Mouse (Mus musculus) heart, embryonic 10.5 days (tissue): ENCODE measurements around the gene U90926. TPM values are rescaled to one million over a fixed set of nuclear protein-coding genes. Genes with fewer than 3 reads are reported as not detected.

Experiments
- DNase-seq: peaks from one replicate; pipeline ENCODE4 v3.0.0-alpha.2; 2017; ENCODE audit warnings: low spot score
- H3K27ac ChIP-seq: fragments of 300-500 bp; sonication (generic); 2 replicates; pipeline ENCODE4 v1.5.1; 2016; ENCODE audit warnings: mild to moderate bottlenecking
- H3K27me3 ChIP-seq: fragments of 300-500 bp; sonication (generic); 2 replicates; pipeline ENCODE4 v1.6.1; 2016; ENCODE audit warnings: mild to moderate bottlenecking; ENCODE audit not compliant: poor library complexity, insufficient read depth, severe bottlenecking
- H3K36me3 ChIP-seq: fragments of 300-500 bp; sonication (generic); 2 replicates; pipeline ENCODE4 v1.6.1; 2016; ENCODE audit warnings: mild to moderate bottlenecking, moderate library complexity
- H3K4me1 ChIP-seq: fragments of 300-500 bp; sonication (generic); 2 replicates; pipeline ENCODE4 v1.6.1; 2016; ENCODE audit warnings: mild to moderate bottlenecking
- H3K4me3 ChIP-seq: fragments of 300-500 bp; sonication (generic); 2 replicates; pipeline ENCODE4 v1.5.1; 2016; ENCODE audit warnings: mild to moderate bottlenecking, moderate library complexity
- H3K9me3 ChIP-seq: fragments of 300-500 bp; sonication (generic); 2 replicates; pipeline ENCODE4 v1.6.1; 2016; ENCODE audit warnings: mild to moderate bottlenecking, moderate library complexity
- WGBS: fragments of 180-500 bp; shearing (Covaris S2); methylation state at CpG from one replicate; pipeline ENCODE4 v1.1.7; 2016; 5-methylcytosine and 5-hydroxymethylcytosine counted together
- polyA plus RNA-seq: library from polyadenylated mRNA; unstranded; fragments of >200 nt; fragmentation: Nextera tagmentation; extraction: Ambion mirVana; gene quantifications from 2 replicates; pipeline ENCODE4 v1.2.1, GENCODE M21; 2016

U90926 gene
- polyA plus RNA-seq = not detected in 2 replicates

DNA sequence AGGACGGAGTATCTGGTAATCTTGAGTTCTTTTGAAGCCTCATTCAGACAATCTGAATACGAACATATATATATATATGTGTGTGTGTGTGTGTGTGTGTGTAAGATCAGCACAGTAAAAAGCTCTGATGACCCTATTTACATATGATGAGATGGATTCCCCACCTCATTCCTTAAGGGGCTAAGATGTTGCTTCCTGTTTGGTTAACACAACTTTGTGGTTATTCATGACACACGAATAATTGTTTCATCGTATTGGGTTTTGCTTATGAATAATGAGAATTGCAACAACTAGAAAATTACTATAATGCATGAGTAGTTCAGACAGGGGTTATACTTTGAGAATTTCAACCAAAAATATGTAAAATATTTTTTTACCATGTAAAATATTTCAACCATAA, at the start of gene U90926:
U90926 (minus strand) TSS at position 101 of the 400 bp plus-strand sequence.
- Histone ChIP-seq H3K4me1 (peaks cover 11% of the 10 kb centered on the region; the same call in 1 of the 2 replicates), H3K36me3 (no peaks in the 10 kb centered on the region), H3K27ac (no peak within 1 kb of the TSS), H3K4me3 (no peak within 1 kb of the TSS), H3K9me3 (no peaks in the 10 kb centered on the region), H3K27me3 (no peaks in the 10 kb centered on the region)
- WGBS = 87% methylated on average over 4 of the region's 4 CpGs
- no peak for DNase-seq

DNA sequence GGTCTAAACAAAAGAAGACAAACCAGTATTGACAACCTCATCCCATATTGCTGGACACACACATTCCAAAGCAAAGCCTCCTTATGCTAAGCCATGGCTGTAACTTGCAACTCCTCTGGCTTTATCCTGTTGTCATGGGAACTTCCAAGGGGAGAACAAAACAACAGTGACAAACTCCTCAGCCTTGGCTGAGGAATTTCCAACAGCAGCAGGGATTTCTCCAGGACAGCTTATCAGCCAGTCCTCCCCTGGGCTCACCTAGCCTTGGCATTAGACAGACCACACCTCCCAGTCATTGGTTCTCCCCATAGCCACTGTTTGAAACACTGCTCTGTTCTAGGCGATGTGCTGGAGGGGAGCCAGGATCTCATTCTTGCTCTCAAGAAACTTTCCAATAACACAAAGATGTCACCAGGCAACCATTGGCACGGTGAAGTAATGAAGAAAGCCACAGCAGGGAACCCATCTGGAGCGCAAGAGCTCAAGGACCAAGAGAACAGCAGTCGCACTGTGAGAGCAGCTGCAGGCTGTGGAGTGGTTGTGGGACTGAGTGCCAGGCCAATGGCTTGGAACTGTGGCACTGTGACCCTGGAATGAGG, 48.7 kb upstream of the U90926 start:
- Histone ChIP-seq H3K27me3 (no peaks in the 10 kb centered on the region), H3K27ac (peak overlapping the region; percentile 26; the same call in 1 of the 2 replicates), H3K4me1 (peaks cover 17% of the 10 kb centered on the region), H3K9me3 (no peaks in the 10 kb centered on the region), H3K36me3 (no peaks in the 10 kb centered on the region), H3K4me3 (no peak overlapping the region)
- DNase-seq = peak; percentile 87
- 28% methylated on average over 4 of the region's 4 CpGs for WGBS

DNA sequence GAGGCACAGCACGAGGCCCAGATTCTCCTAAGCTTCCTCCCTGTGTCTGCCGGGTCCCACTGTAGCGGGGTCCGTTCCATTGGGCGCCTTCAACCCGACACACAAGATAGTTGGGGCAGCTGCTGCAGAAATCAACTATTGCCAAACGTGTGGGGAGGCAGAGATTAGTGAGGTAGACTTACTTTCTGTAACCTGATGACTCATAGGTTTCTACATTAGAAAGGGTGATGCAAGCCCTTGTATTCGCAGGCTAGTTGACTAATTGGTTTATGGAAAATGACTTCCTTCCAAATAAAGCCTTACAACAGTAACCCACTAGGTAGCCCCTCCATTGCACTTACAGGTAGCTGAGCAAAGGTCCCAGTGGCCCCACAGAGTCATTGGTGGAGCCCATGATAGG, 47.4 kb upstream of the U90926 start:
- Histone ChIP-seq H3K27me3 (no peaks in the 10 kb centered on the region), H3K36me3 (no peaks in the 10 kb centered on the region), H3K4me1 (peaks cover 23% of the 10 kb centered on the region), H3K27ac (no peak overlapping the region), H3K9me3 (no peaks in the 10 kb centered on the region), H3K4me3 (no peak overlapping the region)
- 84% methylated on average over 8 of the region's 8 CpGs for WGBS
- DNase-seq = no peak

DNA sequence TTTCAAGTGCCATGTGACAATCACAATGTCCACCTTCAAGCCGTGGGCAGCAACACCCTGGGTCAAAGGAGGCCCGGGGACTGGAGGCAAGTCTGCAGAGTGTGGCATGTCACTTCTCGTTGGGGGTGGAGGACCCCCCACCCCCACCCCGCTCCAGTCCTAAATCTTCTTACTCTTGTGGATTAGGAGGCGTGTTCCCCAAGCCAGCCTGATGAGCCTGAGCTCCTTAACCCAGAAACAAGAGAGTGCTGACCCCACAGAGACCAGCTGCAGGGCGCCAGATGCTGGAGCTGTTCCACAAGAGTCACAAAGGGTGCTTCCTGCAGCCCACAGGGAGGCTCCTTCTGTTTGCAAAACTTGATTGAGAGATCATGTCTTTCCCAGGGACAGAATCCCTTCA, 41.0 kb upstream of the U90926 start, which contains the start of gene Ppef2:
Ppef2 (minus strand) TSS at position 61 of the 400 bp plus-strand sequence.
- H3K36me3 ChIP-seq = no peaks in the 10 kb centered on the region
- H3K4me3 ChIP-seq = no peak within 1 kb of the TSS
- WGBS = 25% methylated on average over 6 of the region's 6 CpGs
- H3K4me1 ChIP-seq = peaks cover 22% of the 10 kb centered on the region
- H3K27ac ChIP-seq = no peak within 1 kb of the TSS
- DNase-seq = no peak
- no peaks in the 10 kb centered on the region for H3K27me3 ChIP-seq
- no peaks in the 10 kb centered on the region for H3K9me3 ChIP-seq

DNA sequence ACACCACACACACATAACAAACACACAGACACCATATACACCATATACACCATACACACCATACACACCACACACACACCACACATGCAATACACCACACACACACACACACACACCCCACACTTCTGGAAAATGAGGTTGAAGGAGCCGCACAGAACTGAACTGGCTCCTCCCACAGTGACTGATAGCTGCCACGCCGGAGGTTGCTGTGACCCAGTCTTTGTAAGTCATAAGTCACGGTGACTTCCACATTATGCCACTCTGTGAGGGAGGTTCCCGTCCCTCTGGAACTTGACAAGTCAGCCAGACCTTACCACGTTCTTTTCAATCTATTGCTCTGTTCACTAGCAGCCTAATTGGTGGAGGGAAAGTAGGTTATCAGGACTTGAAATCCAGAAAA, 39.3 kb upstream of the U90926 start:
- peaks cover 22% of the 10 kb centered on the region for H3K4me1 ChIP-seq
- H3K9me3 ChIP-seq = peaks cover 7% of the 10 kb centered on the region; the same call in 1 of the 2 replicates
- no peak overlapping the region for H3K4me3 ChIP-seq
- 69% methylated on average over 6 of the region's 6 CpGs for WGBS
- no peak for DNase-seq
- no peak overlapping the region for H3K27ac ChIP-seq
- H3K27me3 ChIP-seq = no peaks in the 10 kb centered on the region
- no peaks in the 10 kb centered on the region for H3K36me3 ChIP-seq

DNA sequence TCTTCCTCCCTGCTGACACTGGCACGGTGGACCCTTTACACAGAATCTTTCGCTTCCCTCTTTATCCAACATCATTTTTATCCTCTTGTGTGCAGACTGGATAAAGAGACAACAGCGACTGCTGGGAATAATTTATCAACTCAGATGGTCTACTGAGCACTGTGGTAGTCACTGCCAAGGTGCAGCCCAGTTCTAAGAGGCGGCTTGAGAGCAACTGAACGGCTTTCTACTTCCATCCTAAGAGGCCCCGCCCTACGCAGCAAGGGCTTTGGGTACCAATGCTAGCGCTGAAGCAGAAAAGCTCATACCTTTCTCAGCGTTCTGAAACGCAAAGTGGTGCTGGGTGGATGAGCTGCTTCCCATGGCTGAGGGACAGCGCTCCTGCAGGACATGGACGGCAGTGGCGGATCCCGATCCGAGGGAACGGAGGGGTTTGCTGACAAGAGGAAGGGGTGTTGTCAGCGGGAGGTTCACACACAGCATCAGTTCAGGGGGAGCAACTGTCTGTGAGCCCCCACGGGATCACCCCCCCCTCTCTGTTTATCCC, 37.7 kb upstream of the U90926 start:
- Histone ChIP-seq H3K27ac (no peak overlapping the region), H3K27me3 (no peaks in the 10 kb centered on the region), H3K4me1 (peaks cover 16% of the 10 kb centered on the region), H3K4me3 (no peak overlapping the region), H3K36me3 (no peaks in the 10 kb centered on the region), H3K9me3 (peaks cover 7% of the 10 kb centered on the region; the same call in 1 of the 2 replicates)
- DNase-seq = no peak
- WGBS = 15% methylated on average over 18 of the region's 18 CpGs

DNA sequence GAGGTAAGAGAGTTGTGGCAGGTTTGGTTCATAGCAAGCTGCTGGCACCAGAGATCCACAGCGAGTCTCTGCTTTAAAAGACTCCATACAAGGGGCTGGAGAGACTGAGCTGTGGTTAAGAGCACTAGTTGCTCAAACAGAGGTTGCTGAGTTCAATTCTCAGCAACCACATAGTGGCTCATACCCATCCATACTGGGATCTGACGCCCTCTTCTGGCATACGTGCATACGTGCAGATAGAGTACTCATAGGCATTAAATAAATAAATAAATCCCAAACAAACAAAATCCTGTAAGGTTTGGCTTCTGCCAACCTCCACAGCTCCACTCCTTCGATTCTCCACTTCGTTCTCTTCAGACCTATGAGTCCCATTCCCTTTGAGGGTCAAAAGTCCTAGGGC, 36.8 kb upstream of the U90926 start:
- no peak for DNase-seq
- Histone ChIP-seq H3K4me3 (no peak overlapping the region), H3K36me3 (no peaks in the 10 kb centered on the region), H3K9me3 (peaks cover 7% of the 10 kb centered on the region; the same call in 1 of the 2 replicates), H3K4me1 (peaks cover 9% of the 10 kb centered on the region), H3K27ac (no peak overlapping the region), H3K27me3 (no peaks in the 10 kb centered on the region)
- 83% methylated on average over 6 of the region's 6 CpGs for WGBS

DNA sequence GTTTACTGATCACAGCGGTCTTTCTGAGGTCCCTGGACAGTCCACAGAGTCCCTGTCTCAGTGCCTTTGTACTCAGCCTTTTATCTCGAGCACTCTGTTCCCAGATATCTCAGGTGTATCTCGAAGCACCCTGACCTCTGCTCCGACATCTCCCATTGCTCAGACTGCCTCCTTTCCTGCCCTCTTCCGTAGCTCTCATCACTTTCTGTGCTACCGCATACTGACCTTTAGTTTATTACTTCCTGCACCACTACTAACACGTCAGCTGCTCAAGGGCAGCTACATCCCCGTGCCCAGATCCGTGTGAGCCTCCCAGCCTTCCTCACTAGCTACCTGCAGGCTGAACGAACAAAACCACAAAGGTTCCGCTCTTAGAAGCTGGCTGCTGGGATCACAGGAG, 33.4 kb upstream of the U90926 start:
- Histone ChIP-seq H3K27ac (no peak overlapping the region), H3K27me3 (no peaks in the 10 kb centered on the region), H3K36me3 (no peaks in the 10 kb centered on the region), H3K9me3 (peaks cover 7% of the 10 kb centered on the region; the same call in 1 of the 2 replicates), H3K4me3 (no peak overlapping the region), H3K4me1 (0 out of 2 replicates have a peak, but pooled peaks cover 5% of the 10 kb centered on the region)
- no peak for DNase-seq
- 73% methylated on average over 11 of the region's 11 CpGs for WGBS

DNA sequence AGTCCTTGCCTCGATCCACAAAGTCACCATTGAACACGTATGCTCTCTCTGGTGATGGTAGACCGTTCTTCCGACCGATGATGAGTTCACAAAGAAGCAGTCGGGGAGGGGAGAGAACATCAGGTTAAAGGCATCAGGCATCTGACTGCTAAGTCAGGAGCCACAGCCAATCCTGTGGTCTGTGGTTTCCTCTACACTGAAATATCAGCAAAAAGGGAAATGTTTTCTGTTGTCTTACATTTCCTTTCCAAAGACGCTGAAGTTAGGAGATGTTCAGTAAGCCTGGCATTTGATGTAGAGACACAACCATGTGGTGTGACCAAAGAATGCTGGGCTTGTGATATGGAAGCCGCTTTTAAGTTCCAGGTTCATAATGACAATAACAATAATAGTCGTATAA, 30.3 kb upstream of the U90926 start:
- H3K4me1 ChIP-seq = no peaks in the 10 kb centered on the region
- 83% methylated on average over 9 of the region's 9 CpGs for WGBS
- no peaks in the 10 kb centered on the region for H3K36me3 ChIP-seq
- DNase-seq = no peak
- no peaks in the 10 kb centered on the region for H3K27me3 ChIP-seq
- H3K27ac ChIP-seq = no peak overlapping the region
- H3K4me3 ChIP-seq = no peak overlapping the region
- H3K9me3 ChIP-seq = peaks cover 7% of the 10 kb centered on the region; the same call in 1 of the 2 replicates

DNA sequence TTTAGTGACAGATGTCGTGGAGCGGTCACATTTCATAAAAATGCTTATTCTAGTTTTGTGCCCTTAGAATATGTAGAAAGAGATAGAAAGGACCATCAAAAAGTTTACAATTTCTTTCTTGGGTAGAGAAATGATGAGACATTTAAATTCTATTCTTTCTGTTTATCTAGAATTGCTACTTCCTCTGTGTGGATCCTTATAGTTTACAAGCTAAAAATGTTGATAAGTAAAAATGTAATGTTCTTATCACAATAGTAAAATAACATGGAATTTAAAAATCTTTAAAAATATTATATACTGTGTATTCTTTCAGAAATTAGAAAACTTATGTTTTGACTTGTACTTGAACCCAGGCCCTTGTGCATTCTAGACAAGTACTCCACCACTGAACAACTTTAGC, 29.7 kb upstream of the U90926 start:
- no peaks in the 10 kb centered on the region for H3K36me3 ChIP-seq
- 91% methylated on average over 2 of the region's 2 CpGs for WGBS
- no peaks in the 10 kb centered on the region for H3K27me3 ChIP-seq
- H3K4me1 ChIP-seq = 0 out of 2 replicates have a peak, but pooled peaks cover 2% of the 10 kb centered on the region
- H3K9me3 ChIP-seq = peaks cover 2% of the 10 kb centered on the region; the same call in 1 of the 2 replicates
- H3K4me3 ChIP-seq = no peak overlapping the region
- no peak for DNase-seq
- no peak overlapping the region for H3K27ac ChIP-seq

DNA sequence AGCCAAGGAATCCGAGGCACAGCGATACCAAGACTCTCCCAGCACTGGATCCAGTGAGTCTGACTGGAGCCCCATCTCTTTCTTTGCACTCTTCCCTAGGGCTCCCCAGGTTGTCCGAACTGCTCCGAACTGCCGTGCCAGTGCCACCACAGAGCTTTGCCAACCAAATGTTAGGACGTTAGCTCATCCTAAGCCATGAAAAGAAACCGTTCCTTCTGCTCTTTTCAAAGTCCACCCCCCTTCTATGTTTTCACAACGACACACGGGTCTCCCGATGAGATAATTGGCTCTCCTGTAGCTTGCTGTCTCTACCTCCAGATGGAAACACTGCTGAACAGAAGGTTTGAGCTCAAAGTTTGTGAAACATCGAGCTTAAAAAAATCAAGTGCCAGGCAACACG, 25.6 kb upstream of the U90926 start:
- H3K36me3 ChIP-seq = no peaks in the 10 kb centered on the region
- no peak for DNase-seq
- no peaks in the 10 kb centered on the region for H3K9me3 ChIP-seq
- 0 out of 2 replicates have a peak, but pooled peaks cover 7% of the 10 kb centered on the region for H3K4me1 ChIP-seq
- WGBS = 89% methylated on average over 12 of the region's 12 CpGs
- H3K27me3 ChIP-seq = no peaks in the 10 kb centered on the region
- H3K4me3 ChIP-seq = no peak overlapping the region
- no peak overlapping the region for H3K27ac ChIP-seq

DNA sequence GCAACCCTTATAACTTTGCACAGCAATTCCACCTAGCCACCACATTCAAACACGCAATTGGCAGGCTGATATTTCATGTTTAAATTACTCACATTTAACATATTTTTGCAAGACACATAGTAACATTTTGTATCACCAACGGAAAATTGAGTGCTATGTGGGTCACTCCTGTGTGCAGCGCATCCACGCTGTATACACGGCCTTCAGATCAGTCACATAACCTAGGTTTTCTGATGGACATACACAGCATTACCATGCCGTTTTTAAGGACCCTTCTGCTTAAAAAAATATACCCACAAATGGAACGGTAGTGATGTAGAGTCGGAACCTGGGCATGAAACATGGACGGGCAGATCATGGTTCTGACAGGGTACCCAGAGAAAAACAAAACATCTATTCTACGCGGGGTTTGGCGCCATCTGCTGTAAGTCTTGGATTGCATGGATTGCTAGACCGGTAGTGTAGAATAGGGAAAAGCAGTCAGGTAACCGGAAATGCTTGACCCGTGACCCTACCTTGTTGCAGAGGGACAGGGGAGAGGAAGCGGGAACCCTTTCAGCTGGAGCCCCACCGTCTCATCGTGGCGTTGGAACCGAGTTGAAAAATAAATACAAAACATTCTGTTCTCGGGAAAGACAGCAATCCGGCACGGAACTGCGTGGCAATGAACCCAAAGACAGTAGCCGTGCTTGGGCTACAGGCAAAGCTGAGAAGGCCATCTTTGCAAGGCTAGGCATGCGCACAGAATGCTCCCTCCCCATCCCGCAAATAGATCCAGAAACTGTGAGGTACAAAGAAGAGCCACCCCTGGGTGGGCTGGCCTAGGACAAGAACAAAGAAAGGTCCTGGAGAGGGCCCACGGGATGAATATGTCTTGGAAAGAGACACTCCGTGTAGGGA, 24.4 kb upstream of the U90926 start:
- Histone ChIP-seq H3K27ac (peak overlapping the region; percentile 42), H3K4me3 (peak overlapping the region; percentile 27; the same call in 1 of the 2 replicates), H3K27me3 (no peaks in the 10 kb centered on the region), H3K4me1 (0 out of 2 replicates have a peak, but pooled peaks cover 13% of the 10 kb centered on the region), H3K9me3 (no peaks in the 10 kb centered on the region), H3K36me3 (no peaks in the 10 kb centered on the region)
- 40% methylated on average over 29 of the region's 29 CpGs for WGBS
- peak; percentile 85 for DNase-seq
